Mouse (Mus musculus) embryonic facial prominence, embryonic 13.5 days (tissue): ENCODE results near the gene Srgap2. TPM values are rescaled to one million over a fixed set of nuclear protein-coding genes. Genes with fewer than 3 reads are reported as not detected.
A peak's percentile ranks its signal among the peaks of the same experiment; 100 is the strongest.

Source experiments
- ATAC-seq: fragments of 200-750 bp; cut with Nextera tagmentation; 2 replicates; pipeline ENCODE4 v1.8.0; 2017; ENCODE audit warnings: low read depth; ENCODE audit not compliant: insufficient number of reproducible peaks, insufficient read depth, low FRiP score, low TSS enrichment
- H3K27ac ChIP-seq: fragments of 300-500 bp; sonication (generic); 2 replicates; pipeline ENCODE4 v1.5.1; 2015; ENCODE audit warnings: moderate library complexity, mild to moderate bottlenecking, inconsistent platforms
- H3K27me3 ChIP-seq: fragments of 300-500 bp; sonication (generic); 2 replicates; pipeline ENCODE4 v1.6.1; 2015; ENCODE audit warnings: mild to moderate bottlenecking, inconsistent platforms
- H3K36me3 ChIP-seq: fragments of 300-500 bp; sonication (generic); 2 replicates; pipeline ENCODE4 v1.6.1; 2015; ENCODE audit warnings: mild to moderate bottlenecking, inconsistent platforms
- H3K4me1 ChIP-seq: fragments of 300-500 bp; sonication (generic); 2 replicates; pipeline ENCODE4 v1.6.1; 2015; ENCODE audit warnings: inconsistent platforms
- H3K4me2 ChIP-seq: fragments of 300-500 bp; sonication (generic); 2 replicates; pipeline ENCODE4 v1.6.1; 2015; ENCODE audit warnings: moderate library complexity, mild to moderate bottlenecking, inconsistent platforms
- H3K4me3 ChIP-seq: fragments of 300-500 bp; sonication (generic); 2 replicates; pipeline ENCODE4 v1.5.1; 2015; ENCODE audit warnings: mild to moderate bottlenecking, inconsistent platforms
- H3K9ac ChIP-seq: fragments of 300-500 bp; sonication (generic); 2 replicates; pipeline ENCODE4 v1.6.1; 2015; ENCODE audit warnings: mild to moderate bottlenecking, inconsistent platforms
- H3K9me3 ChIP-seq: fragments of 300-500 bp; sonication (generic); 2 replicates; pipeline ENCODE4 v1.6.1; 2016; ENCODE audit warnings: inconsistent platforms
- WGBS: fragments of 180-500 bp; shearing (Covaris S2); methylation state at CpG from one replicate; pipeline ENCODE4 v1.1.7; 2015; ENCODE audit warnings: mixed read lengths; 5-methylcytosine and 5-hydroxymethylcytosine counted together
- polyA plus RNA-seq: library from polyadenylated mRNA; unstranded; fragments of >200 nt; fragmentation: Nextera tagmentation; extraction: Ambion mirVana; gene quantifications from 2 replicates; pipeline ENCODE4 v1.2.1, GENCODE M21; 2015

Gene Srgap2
- polyA plus RNA-seq, 1 experiment from 2014 or later, result 16.6 TPM

DNA sequence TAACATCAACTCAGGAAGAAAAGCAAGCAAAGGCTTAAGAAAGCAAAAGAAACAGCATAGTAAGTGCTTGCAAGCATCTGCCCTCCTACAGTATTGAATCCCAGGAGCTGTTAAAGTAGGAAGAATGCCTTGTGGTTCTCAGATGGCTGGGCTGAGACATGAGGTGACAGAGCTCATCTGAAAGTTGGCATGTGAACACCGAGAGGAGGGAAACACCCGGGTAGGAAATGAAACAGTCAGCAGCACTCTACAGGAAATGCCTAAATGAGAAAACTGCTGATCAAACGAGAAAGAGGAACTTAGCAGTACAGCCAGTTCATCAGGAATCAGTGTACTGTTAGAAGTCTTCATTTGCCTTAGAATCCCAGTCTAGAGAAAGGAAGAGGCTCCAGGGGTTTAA lies 142.7 kb downstream of the Srgap2 start:
- ATAC-seq, result no peak
- no peaks in the 10 kb centered on the region for H3K27me3 ChIP-seq
- H3K9ac ChIP-seq, result no peak overlapping the region
- H3K4me1 ChIP-seq, result peaks cover 20% of the 10 kb centered on the region
- 27% methylated on average over 3 of the region's 3 CpGs for WGBS
- no peaks in the 10 kb centered on the region for H3K36me3 ChIP-seq
- no peak overlapping the region for H3K4me3 ChIP-seq
- H3K9me3 ChIP-seq, result no peaks in the 10 kb centered on the region
- H3K4me2 ChIP-seq, result no peak overlapping the region
- no peak overlapping the region for H3K27ac ChIP-seq

DNA sequence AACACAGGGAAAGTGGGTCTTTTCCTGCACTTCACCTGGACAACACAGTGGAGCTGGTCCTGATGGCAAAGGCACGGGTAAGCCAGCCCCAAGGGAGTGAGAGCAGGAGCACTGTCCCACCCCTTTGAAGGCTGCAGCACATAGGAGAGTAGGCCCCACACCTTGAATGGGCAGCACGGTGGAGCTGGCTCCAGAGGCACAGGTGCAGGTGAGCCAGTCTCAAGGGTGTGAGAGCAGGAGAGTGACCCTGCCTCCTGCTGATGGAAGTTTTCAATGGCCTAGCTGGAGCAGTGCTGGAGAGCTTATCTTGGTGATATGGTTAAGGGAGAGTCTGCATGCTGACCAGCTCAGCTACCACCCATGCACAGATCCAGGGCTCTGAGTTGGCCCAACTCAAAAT lies 145.0 kb downstream of the Srgap2 start:
- peaks cover 5% of the 10 kb centered on the region for H3K9me3 ChIP-seq
- H3K4me2 ChIP-seq, result no peak overlapping the region
- H3K27ac ChIP-seq, result no peak overlapping the region
- no peaks in the 10 kb centered on the region for H3K27me3 ChIP-seq
- ATAC-seq, result no peak
- peaks cover 6% of the 10 kb centered on the region for H3K36me3 ChIP-seq
- H3K4me1 ChIP-seq, result peaks cover 28% of the 10 kb centered on the region
- 67% methylated on average over 2 of the region's 2 CpGs for WGBS
- H3K4me3 ChIP-seq, result no peak overlapping the region
- H3K9ac ChIP-seq, result no peak overlapping the region

DNA sequence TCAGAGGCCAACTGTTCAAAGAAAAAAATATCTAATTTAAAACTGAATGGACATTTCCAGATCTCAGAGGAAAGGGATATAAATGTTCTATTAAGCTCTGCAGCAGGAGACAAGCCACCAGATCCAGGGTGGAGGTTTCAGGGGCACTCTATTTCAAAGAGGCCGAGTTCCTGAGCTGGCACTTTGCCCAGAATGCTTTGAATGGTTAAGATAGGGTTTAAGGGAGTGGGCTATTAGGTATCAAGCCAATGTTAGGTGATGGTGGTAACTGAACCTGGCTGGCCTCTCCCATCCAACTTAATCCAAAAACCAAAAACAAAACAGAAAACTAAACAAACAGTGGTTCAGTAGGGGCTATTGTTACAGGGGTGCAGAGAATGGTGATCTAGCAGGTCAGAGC lies 146.9 kb downstream of the Srgap2 start:
- no peak overlapping the region for H3K4me3 ChIP-seq
- peak overlapping the region; percentile 44; the same call in 1 of the 2 replicates for H3K27ac ChIP-seq
- no peak for ATAC-seq
- H3K9me3 ChIP-seq, result peaks cover 5% of the 10 kb centered on the region
- H3K27me3 ChIP-seq, result no peaks in the 10 kb centered on the region
- WGBS, result 32% methylated on average over 1 of the region's 1 CpGs
- H3K36me3 ChIP-seq, result peaks cover 6% of the 10 kb centered on the region
- no peak overlapping the region for H3K4me2 ChIP-seq
- H3K9ac ChIP-seq, result no peak overlapping the region
- H3K4me1 ChIP-seq, result peaks cover 28% of the 10 kb centered on the region

DNA sequence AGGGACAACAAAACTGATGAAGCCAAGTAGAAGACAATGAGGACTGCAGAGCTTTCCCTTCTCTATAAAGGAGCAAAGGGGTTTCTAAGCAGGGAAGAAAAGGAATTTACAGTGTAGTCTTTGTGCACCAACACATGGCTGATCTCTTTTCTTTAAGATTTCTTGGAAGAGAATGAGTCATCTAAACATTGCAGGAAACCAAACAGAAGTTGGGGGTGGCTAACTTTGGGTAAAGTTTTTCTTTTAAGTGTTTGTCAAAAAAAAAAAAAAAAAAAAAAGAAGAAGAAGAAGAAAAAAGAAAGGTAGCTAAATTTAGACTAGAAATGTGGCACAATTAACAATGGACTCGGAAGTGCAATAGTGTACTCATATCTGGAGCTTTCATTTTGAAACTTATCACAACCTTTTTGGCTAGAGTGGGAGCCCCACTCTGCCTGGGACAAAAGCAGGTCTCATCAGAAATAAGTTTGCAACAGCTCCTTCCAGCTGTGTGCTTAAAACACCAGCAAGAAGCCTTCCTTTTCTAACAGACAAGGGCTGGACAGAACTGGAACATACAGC lies 148.2 kb downstream of the Srgap2 start:
- Histone ChIP-seq H3K9me3 (peaks cover 5% of the 10 kb centered on the region), H3K4me3 (no peak overlapping the region), H3K36me3 (peaks cover 6% of the 10 kb centered on the region), H3K27ac (peak overlapping the region; percentile 28; the same call in 1 of the 2 replicates), H3K9ac (no peak overlapping the region), H3K4me2 (no peak overlapping the region), H3K4me1 (peaks cover 22% of the 10 kb centered on the region), H3K27me3 (no peaks in the 10 kb centered on the region)
- 82% methylated on average over 1 of the region's 1 CpGs for WGBS
- no peak for ATAC-seq

DNA sequence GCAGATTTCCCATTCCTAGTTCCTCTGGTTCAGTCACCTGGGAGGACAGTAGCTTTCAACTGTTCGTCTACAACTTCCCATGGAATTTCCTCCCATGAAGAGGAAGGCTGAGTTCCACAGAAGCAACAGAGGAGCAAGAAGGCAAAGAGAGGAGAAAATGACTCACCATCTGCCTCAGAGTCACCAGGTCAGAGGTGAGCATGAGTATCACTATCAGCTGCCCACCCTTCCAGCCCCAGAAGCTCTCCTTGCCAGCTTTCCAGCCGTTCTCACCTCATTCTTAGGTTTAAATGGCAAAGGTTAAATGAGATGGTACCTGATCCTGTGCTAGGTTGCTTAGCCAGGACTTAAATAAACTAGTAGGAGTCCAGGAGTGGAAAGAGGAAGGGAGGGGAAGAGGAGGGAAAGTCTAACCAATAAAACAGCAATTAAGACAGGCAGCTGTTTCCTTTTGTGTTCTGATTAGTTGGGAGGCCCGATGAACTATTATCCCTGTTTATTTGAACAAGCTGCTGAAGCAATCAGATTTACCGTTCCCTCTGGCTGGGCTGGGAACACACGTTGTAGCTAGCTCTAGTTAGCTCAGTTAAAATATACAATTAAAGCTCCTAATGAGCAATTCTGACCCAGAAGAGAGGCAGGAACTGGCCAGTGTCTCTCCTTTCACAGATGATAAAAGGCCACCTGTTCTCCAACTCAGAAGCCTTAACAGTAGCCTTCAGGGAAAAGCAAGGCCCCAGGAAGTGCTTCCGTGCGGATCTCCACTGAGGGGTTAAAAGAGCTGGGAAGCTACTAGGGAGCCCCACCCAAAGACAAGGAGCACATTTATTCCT lies 148.9 kb downstream of the Srgap2 start:
- Histone ChIP-seq H3K4me2 (no peak overlapping the region), H3K36me3 (peaks cover 6% of the 10 kb centered on the region), H3K27me3 (no peaks in the 10 kb centered on the region), H3K4me1 (peaks cover 22% of the 10 kb centered on the region), H3K4me3 (no peak overlapping the region), H3K9ac (no peak overlapping the region), H3K9me3 (peaks cover 5% of the 10 kb centered on the region), H3K27ac (peak overlapping the region; percentile 28; the same call in 1 of the 2 replicates)
- no peak for ATAC-seq
- WGBS, result 37% methylated on average over 7 of the region's 7 CpGs

DNA sequence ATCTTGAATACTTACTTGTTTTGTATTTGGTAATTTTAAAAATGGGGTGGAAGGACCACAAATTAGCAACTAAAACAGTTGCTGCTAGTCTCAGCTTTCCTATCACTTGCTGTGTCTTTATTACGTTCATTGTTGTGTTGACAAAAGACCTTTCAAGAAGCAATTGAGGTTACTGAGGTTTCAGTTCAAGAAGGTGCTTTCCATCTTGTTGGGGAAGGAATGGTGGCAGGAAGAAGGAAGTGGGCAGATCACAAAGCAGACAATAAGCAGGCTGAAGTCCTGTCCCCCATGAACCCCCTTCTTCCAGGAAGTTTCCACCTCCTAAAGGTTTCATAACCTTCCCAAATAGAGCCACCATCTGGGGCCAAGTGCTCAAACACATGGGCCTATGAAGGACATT lies 161.3 kb downstream of the Srgap2 start:
- H3K36me3 ChIP-seq, result peaks cover 8% of the 10 kb centered on the region
- H3K9me3 ChIP-seq, result no peaks in the 10 kb centered on the region
- no peaks in the 10 kb centered on the region for H3K27me3 ChIP-seq
- no peak overlapping the region for H3K27ac ChIP-seq
- ATAC-seq, result no peak
- H3K4me2 ChIP-seq, result no peak overlapping the region
- H3K9ac ChIP-seq, result no peak overlapping the region
- no peak overlapping the region for H3K4me3 ChIP-seq
- H3K4me1 ChIP-seq, result no peaks in the 10 kb centered on the region
- 75% methylated on average over 1 of the region's 1 CpGs for WGBS

DNA sequence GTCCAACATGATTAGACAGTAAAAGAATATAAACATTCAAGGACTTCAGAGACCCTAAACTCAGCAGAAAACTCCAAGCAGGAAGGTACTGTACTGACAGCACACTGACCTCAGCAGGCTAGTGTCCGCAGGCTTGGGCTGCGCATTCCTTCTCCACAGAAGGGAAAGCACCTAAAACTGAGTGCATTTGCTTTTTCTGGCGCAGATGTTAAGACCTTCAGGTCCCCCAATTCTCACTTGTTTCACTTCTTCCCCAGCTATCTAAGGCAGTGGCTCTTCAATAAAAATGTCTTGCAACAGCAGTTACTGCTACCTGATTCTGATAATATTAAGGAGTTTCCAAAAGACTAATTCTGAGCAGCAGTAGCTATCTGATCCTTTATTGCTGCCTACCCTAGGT lies 162.7 kb downstream of the Srgap2 start:
- no peak overlapping the region for H3K4me2 ChIP-seq
- peaks cover 13% of the 10 kb centered on the region for H3K36me3 ChIP-seq
- H3K27ac ChIP-seq, result no peak overlapping the region
- no peaks in the 10 kb centered on the region for H3K9me3 ChIP-seq
- H3K9ac ChIP-seq, result no peak overlapping the region
- H3K4me1 ChIP-seq, result no peaks in the 10 kb centered on the region
- no peak overlapping the region for H3K4me3 ChIP-seq
- no peaks in the 10 kb centered on the region for H3K27me3 ChIP-seq
- ATAC-seq, result no peak
- WGBS, result 95% methylated on average over 3 of the region's 3 CpGs

DNA sequence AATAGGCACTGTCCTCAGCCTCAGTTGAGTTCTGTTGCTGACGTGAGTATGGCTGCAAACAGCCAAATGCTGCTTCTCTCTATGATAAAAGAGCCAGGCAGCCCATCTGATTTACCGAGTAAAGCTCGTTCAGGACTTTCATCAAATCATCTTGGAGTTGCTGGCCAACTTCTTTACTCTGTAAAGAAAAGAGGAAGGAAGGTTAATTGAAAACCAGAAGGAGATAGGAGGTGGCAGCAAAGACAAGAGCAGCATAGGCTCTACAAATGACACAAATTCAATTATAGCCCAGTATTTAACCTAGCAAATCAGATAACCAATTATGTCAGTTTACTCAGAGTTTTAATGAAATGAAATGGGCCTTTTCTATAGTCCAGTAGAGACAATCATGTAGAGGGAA lies 163.3 kb downstream of the Srgap2 start:
- H3K4me1 ChIP-seq, result no peaks in the 10 kb centered on the region
- no peak overlapping the region for H3K4me2 ChIP-seq
- H3K9ac ChIP-seq, result no peak overlapping the region
- H3K27ac ChIP-seq, result no peak overlapping the region
- peaks cover 13% of the 10 kb centered on the region for H3K36me3 ChIP-seq
- H3K27me3 ChIP-seq, result no peaks in the 10 kb centered on the region
- H3K9me3 ChIP-seq, result no peaks in the 10 kb centered on the region
- 84% methylated on average over 3 of the region's 3 CpGs for WGBS
- ATAC-seq, result no peak
- H3K4me3 ChIP-seq, result no peak overlapping the region

DNA sequence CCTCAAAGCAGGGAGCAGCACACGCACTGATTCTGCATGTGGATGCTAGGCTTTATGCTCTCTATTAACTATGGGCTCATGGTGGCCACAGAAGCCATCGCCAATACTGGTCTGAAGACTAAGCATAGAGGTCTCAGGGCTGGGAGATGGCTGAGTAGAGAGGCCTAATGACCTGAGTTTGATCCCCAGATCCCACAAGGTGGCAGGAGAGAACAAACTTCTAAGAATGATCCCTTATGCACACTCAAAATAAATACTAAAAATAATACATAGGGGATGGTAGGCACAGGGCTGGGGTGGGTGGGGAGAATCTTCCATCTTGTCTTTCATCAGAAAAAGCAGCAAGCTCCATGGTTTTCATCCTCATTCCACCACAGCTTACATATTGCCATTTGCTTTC lies 165.1 kb downstream of the Srgap2 start:
- WGBS, result 95% methylated on average over 2 of the region's 2 CpGs
- Histone ChIP-seq H3K27ac (no peak overlapping the region), H3K4me3 (no peak overlapping the region), H3K4me1 (no peaks in the 10 kb centered on the region), H3K27me3 (no peaks in the 10 kb centered on the region), H3K9me3 (no peaks in the 10 kb centered on the region), H3K36me3 (peaks cover 15% of the 10 kb centered on the region), H3K9ac (no peak overlapping the region), H3K4me2 (no peak overlapping the region)
- ATAC-seq, result no peak

DNA sequence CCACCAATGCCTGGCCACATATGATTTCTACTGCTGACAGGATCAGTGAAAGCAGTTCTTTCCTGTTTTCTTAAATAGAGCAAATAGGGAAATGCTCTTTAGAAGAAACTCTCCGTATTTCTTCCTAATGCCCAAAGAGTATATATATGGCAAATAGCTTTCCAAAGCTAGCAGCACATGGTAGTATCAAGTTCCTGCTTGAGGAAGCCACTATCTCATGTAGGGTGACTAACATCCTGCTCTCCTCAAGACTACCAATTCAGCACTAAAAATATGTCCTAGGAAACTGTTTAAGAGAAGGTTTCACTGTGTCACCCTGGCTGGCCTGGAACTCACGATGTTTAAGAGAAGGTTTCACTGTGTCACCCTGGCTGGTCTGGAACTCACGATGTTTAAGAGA lies 166.4 kb downstream of the Srgap2 start:
- WGBS, result 93% methylated on average over 3 of the region's 3 CpGs
- Histone ChIP-seq H3K36me3 (peaks cover 24% of the 10 kb centered on the region), H3K4me2 (no peak overlapping the region), H3K27ac (no peak overlapping the region), H3K9me3 (no peaks in the 10 kb centered on the region), H3K27me3 (no peaks in the 10 kb centered on the region), H3K4me3 (no peak overlapping the region), H3K9ac (no peak overlapping the region), H3K4me1 (no peaks in the 10 kb centered on the region)
- ATAC-seq, result no peak

DNA sequence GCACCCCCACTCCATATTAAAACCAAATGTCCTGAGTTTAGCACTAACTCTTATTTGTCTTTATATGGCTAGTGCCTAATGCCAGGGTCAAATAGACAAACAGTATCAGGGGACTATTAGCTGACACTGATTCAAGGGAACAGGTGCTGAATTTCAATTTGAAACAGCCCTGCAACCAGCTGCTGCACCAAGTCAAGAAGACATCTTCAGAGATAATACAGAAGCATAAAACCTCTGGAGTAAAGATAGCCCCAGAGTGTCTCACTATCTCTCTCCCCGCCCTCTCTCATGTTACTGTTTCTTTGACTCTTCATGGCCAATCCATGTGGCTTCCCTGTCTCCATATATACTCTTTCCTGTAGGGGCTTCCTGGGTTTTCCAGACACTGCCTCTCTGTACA lies 167.5 kb downstream of the Srgap2 start:
- WGBS, result 85% methylated on average over 1 of the region's 1 CpGs

DNA sequence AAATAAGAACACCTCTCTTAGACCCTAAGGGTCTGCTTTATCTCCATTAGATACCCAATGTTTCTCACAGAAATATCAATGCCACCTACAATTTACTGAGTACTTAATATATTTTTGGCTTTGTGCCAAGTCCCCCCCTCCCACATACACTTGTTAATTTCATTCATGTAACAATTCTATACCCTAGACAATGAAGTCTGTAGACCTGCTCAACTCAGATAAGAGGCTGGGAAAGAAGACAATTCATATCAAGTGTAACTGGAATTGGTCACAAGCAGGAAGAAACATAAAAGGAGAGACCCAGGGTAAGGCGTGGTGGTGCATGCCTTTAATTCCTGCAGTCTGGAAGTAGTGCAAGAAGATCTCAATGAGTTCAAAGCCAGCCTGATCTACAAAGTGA lies 169.9 kb downstream of the Srgap2 start:
- Histone ChIP-seq H3K9ac (no peak overlapping the region), H3K9me3 (no peaks in the 10 kb centered on the region), H3K4me3 (no peak overlapping the region), H3K27ac (no peak overlapping the region), H3K27me3 (no peaks in the 10 kb centered on the region), H3K4me2 (no peak overlapping the region), H3K4me1 (no peaks in the 10 kb centered on the region), H3K36me3 (peaks cover 32% of the 10 kb centered on the region)
- no peak for ATAC-seq
- 91% methylated on average over 1 of the region's 1 CpGs for WGBS

More for the DNA sequence above, 167.5 kb downstream of the Srgap2 start:
- no peak overlapping the region for H3K27ac ChIP-seq
- H3K4me3 ChIP-seq, result no peak overlapping the region
- peaks cover 35% of the 10 kb centered on the region for H3K36me3 ChIP-seq
- no peak overlapping the region for H3K9ac ChIP-seq
- H3K4me2 ChIP-seq, result no peak overlapping the region
- no peaks in the 10 kb centered on the region for H3K4me1 ChIP-seq
- ATAC-seq, result no peak
- no peaks in the 10 kb centered on the region for H3K27me3 ChIP-seq
- no peaks in the 10 kb centered on the region for H3K9me3 ChIP-seq
